Mouse (Mus musculus): Measurements from ENCODE around the gene Lysmd4.

DNA sequence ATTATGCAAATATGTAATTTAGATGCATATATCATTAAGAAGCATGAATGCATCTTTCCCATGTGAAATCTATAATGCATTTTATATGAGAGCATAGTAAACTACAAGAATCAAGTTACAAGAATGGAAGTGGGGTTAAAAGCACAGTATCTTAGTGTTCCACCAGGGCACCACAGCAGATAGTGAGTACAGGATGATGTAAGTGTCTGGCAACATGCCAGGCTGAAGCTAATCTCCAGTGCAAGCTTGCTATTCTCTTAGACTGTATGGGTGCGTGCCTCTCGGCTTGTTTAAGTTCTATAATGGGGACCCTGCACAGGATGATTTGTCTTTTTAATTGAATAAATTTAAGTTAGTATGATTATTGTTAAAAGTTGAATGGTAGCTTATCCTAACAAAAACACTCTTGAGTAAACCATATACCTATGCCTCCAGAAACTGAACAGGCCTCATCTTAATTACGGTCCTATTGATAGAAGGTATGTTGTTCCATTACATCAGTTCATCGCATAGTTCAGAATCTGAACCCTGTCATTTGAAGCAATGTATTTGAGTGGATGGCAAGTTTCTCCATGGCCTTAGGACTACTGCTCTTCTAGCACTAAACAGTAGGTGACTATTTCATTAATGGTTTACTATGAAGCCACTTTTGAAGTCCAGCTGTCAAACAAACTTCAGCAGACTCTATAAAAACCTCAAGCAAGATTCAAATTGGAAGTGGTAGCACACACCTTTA lies 37.7 kb downstream of the Lysmd4 start:
- no peak for TF ChIP-seq POLR2A (IDR thresholded peaks at IDR 0.05; ENCODE audit: control insufficient read depth, extremely low read depth, insufficient read depth, low read length, poor library complexity)
- no peak for TF ChIP-seq CTCF (IDR thresholded peaks at IDR 0.05; ENCODE audit: borderline replicate concordance, control insufficient read depth, extremely low read depth, insufficient read depth, low read length, poor library complexity)

All from thymus, adult 2 months (tissue).